ENCODE assay signal across 13 mouse cellular contexts in the genomic region with DNA sequence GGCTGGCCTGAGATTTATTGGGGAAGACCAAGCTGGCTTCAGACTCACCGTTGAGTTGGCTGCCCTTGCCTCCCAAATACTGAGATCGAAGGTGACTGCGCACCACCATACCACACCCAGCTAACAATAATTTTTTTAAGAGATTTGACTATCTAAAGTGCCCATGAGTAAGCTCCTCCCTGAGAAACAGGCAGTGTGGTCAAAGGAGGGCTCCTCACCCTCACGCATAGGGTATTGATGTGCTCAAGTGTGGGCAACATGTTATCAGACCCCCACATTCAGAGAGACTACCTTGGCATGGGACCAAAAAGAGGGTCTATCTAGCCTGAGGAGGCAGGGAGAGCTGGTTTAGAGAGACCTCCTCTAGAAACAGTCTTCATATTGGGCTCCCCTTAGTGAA.
DNase-seq lines count a peak whose midpoint lies in the region; ATAC-seq and TF ChIP-seq lines count a peak whose summit lies in the region.
"Had no signal": no experiment of that assay in that cellular context is flagged by ENCODE, and none has a peak within 500 bp of the region (broad histone marks: within the 10 kb centered on the region; RNA-seq: fewer than 3 reads in every experiment).

No protein-coding gene starts in this region.

- H3K27me3 ChIP-seq in forebrain, embryonic 15.5 days: no peaks in the 10 kb centered on the region
- no peaks in the 10 kb centered on the region for H3K27me3 ChIP-seq in liver, embryonic 14.5 days (ENCODE audit: control insufficient read depth, insufficient read depth, low read length)
- H3K27me3 ChIP-seq in midbrain, postnatal 0 days (ENCODE audit: insufficient read depth, low read length): no peaks in the 10 kb centered on the region
- no peaks in the 10 kb centered on the region for H3K27me3 ChIP-seq in intestine, embryonic 15.5 days (replicated peaks)

- 0 out of 2 replicates have a peak, but pooled peaks have one; percentile 41 for TF ChIP-seq EP300 in liver, embryonic 14.5 days (IDR thresholded peaks at IDR 0.05; ENCODE audit: low read depth)

- H3K9ac ChIP-seq in forebrain, embryonic 15.5 days (replicated peaks): peak overlapping the region; percentile 21; the same call in 1 of the 2 replicates
- no peak overlapping the region for H3K9ac ChIP-seq in liver, embryonic 14.5 days (replicated peaks)
- no peak overlapping the region for H3K9ac ChIP-seq in midbrain, postnatal 0 days (replicated peaks; ENCODE audit: low read length, poor library complexity, severe bottlenecking)
- H3K9ac ChIP-seq in intestine, embryonic 15.5 days: no peak overlapping the region

- no peaks in the 10 kb centered on the region for H3K36me3 ChIP-seq in forebrain, embryonic 15.5 days
- H3K36me3 ChIP-seq in liver, embryonic 14.5 days (replicated peaks; ENCODE audit: control insufficient read depth, insufficient read depth, low read depth): no peaks in the 10 kb centered on the region
- H3K36me3 ChIP-seq in midbrain, postnatal 0 days (ENCODE audit: insufficient read depth, low read length): no peaks in the 10 kb centered on the region
- no peaks in the 10 kb centered on the region for H3K36me3 ChIP-seq in intestine, embryonic 15.5 days
- H3K36me3 ChIP-seq: heart, embryonic 10.5 days had no signal

- H3K4me3 ChIP-seq in layer of hippocampus, adult 2 months: peak overlapping the region; percentile 70
- H3K4me3 ChIP-seq in forebrain, embryonic 15.5 days: peak overlapping the region; percentile 76
- H3K4me3 ChIP-seq in liver, embryonic 14.5 days (ENCODE audit: insufficient read depth in 1 of 2, low read depth in 2 of 2, low read length in 2 of 2): no peak overlapping the region
- peak overlapping the region; percentile 60 for H3K4me3 ChIP-seq in midbrain, postnatal 0 days (ENCODE audit: low read depth, low read length)
- no peak overlapping the region for H3K4me3 ChIP-seq in intestine, embryonic 15.5 days (replicated peaks)
- H3K4me3 ChIP-seq: erythroblast, embryonic 14.5 days; heart, embryonic 10.5 days had no signal

- H3K9me3 ChIP-seq in forebrain, embryonic 15.5 days: no peaks in the 10 kb centered on the region
- no peaks in the 10 kb centered on the region for H3K9me3 ChIP-seq in liver, embryonic 14.5 days (ENCODE audit: control insufficient read depth, low read length)
- no peaks in the 10 kb centered on the region for H3K9me3 ChIP-seq in midbrain, postnatal 0 days (ENCODE audit: low read length)
- no peaks in the 10 kb centered on the region for H3K9me3 ChIP-seq in intestine, embryonic 15.5 days
- H3K9me3 ChIP-seq: heart, embryonic 10.5 days had no signal

- DNase-seq in layer of hippocampus, adult 2 months (ENCODE audit: low spot score in 2 of 2): no peak
- no peak for DNase-seq in layer of hippocampus, postnatal 10 days (ENCODE audit: low spot score in 2 of 2)
- DNase-seq in liver, embryonic 14.5 days (ENCODE audit: low read depth in 3 of 3, low spot score in 3 of 3): no peak
- no peak for DNase-seq in midbrain, postnatal 0 days (ENCODE audit: low spot score)
- no peak for DNase-seq in thymus, postnatal 4 days
- no peak for DNase-seq in layer of hippocampus, postnatal 36 days
- DNase-seq: adrenal gland, adult 2 months; gastrocnemius, postnatal 10 days; lung, postnatal 10 days had no signal

- H3K27ac ChIP-seq in layer of hippocampus, adult 2 months: peak overlapping the region; percentile 48; the same call in 1 of the 2 replicates
- H3K27ac ChIP-seq in forebrain, embryonic 15.5 days (replicated peaks): no peak overlapping the region
- no peak overlapping the region for H3K27ac ChIP-seq in liver, embryonic 14.5 days
- H3K27ac ChIP-seq in midbrain, postnatal 0 days (ENCODE audit: low read depth, low read length): no peak overlapping the region
- no peak overlapping the region for H3K27ac ChIP-seq in intestine, embryonic 15.5 days
- H3K27ac ChIP-seq: heart, embryonic 10.5 days had no signal

- H3K4me2 ChIP-seq in forebrain, embryonic 15.5 days (replicated peaks): peak overlapping the region; percentile 68
- peak overlapping the region; percentile 12; the same call in 1 of the 2 replicates for H3K4me2 ChIP-seq in liver, embryonic 14.5 days (ENCODE audit: low read depth)
- H3K4me2 ChIP-seq in midbrain, postnatal 0 days (ENCODE audit: low read depth, low read length, poor library complexity, severe bottlenecking): peak overlapping the region; percentile 53
- H3K4me2 ChIP-seq in intestine, embryonic 15.5 days (replicated peaks): no peak overlapping the region

- ATAC-seq in forebrain, embryonic 15.5 days (replicated peaks): no peak
- ATAC-seq in liver, embryonic 14.5 days (ENCODE audit: insufficient read depth): peak; percentile 79
- ATAC-seq in midbrain, postnatal 0 days (ENCODE audit: low FRiP score): no peak
- no peak for ATAC-seq in intestine, embryonic 15.5 days

- WGBS in forebrain, embryonic 15.5 days: 96% methylated on average over 4 of the region's 4 CpGs
- WGBS in liver, embryonic 14.5 days (ENCODE audit: insufficient replicate concordance): 51% methylated on average over 4 of the region's 4 CpGs
- WGBS in midbrain, postnatal 0 days: 92% methylated on average over 4 of the region's 4 CpGs
- 91% methylated on average over 4 of the region's 4 CpGs for WGBS in intestine, embryonic 15.5 days

- no peak for TF ChIP-seq CTCF in layer of hippocampus, adult 2 months (conservative IDR thresholded peaks at IDR 0.05)
- TF ChIP-seq CTCF in liver, embryonic 14.5 days (IDR thresholded peaks at IDR 0.05; ENCODE audit: low read depth): no peak
- TF ChIP-seq CTCF in midbrain, postnatal 0 days (IDR thresholded peaks at IDR 0.05): no peak

- peaks cover 37% of the 10 kb centered on the region for H3K4me1 ChIP-seq in forebrain, embryonic 15.5 days
- H3K4me1 ChIP-seq in liver, embryonic 14.5 days (replicated peaks; ENCODE audit: control insufficient read depth in 2 of 2, insufficient read depth in 2 of 2, low read length in 1 of 2): peaks cover 0 to 4% of the 10 kb centered on the region in 2 experiments; a peak in 1 of 4 replicates
- H3K4me1 ChIP-seq in midbrain, postnatal 0 days (ENCODE audit: insufficient read depth, low read length): peaks cover 11% of the 10 kb centered on the region; the same call in 1 of the 2 replicates
- 0 out of 2 replicates have a peak, but pooled peaks cover 5% of the 10 kb centered on the region for H3K4me1 ChIP-seq in intestine, embryonic 15.5 days (replicated peaks)

Comparison
In these comparisons a context has a peak if more than half of its experiments do, and no peak if none do; other contexts are left out.
1. H3K4me3 ChIP-seq: peak in layer of hippocampus, adult 2 months (single experiment), forebrain, embryonic 15.5 days (single experiment) and midbrain, postnatal 0 days (single experiment); none in liver, embryonic 14.5 days (0 of 2) and intestine, embryonic 15.5 days (single experiment).